Mouse (Mus musculus) kidney, postnatal 25 days (tissue): ENCODE data around the gene Hdgfl3.
A peak's percentile ranks its signal among the peaks of the same experiment; 100 is the strongest.

Experiments used
- DNase-seq, 2 experiments: peaks; one replicate each; pipeline ENCODE4 v3.0.0; 2021; ENCODE audit warnings: mixed read lengths in 2 of 2

Gene Hdgfl3

GRCm38 (mm10) chr7:81899361-81899760 lies 34.9 kb downstream of the Hdgfl3 start:
- no peak for DNase-seq

- no peak for DNase-seq
Measured at GRCm38 (mm10) chr7:81885128-81885527, 49.1 kb downstream of the Hdgfl3 start.

- DNase-seq: peak in 1 of 2 experiments; percentile 49
Measured at GRCm38 (mm10) chr7:81881600-81881999, 52.7 kb downstream of the Hdgfl3 start.

- peak in 1 of 2 experiments; percentile 24 for DNase-seq
Measured at GRCm38 (mm10) chr7:81880797-81881196, 53.5 kb downstream of the Hdgfl3 start.

GRCm38 (mm10) chr7:81880286-81880685 lies 54.0 kb downstream of the Hdgfl3 start:
- no peak for DNase-seq

- DNase-seq: peak in 1 of 2 experiments; percentile 30
Measured at GRCm38 (mm10) chr7:81875372-81875771, 58.9 kb downstream of the Hdgfl3 start.

GRCm38 (mm10) chr7:81874636-81875035 lies 59.6 kb downstream of the Hdgfl3 start:
- peak; percentile 49 to 66 for DNase-seq

GRCm38 (mm10) chr7:81873807-81874206 lies 60.5 kb downstream of the Hdgfl3 start:
- no peak for DNase-seq

GRCm38 (mm10) chr7:81872493-81873013 lies 61.7 kb downstream of the Hdgfl3 start:
- DNase-seq: no peak

GRCm38 (mm10) chr7:81868158-81868557 lies 66.1 kb downstream of the Hdgfl3 start:
- peak; percentile 91 to 93 for DNase-seq

- peak in 1 of 2 experiments; percentile 29 for DNase-seq
Measured at GRCm38 (mm10) chr7:81867231-81867930, 66.9 kb downstream of the Hdgfl3 start.

- no peak for DNase-seq
Measured at GRCm38 (mm10) chr7:81865937-81866336, 68.3 kb downstream of the Hdgfl3 start.

GRCm38 (mm10) chr7:81864552-81864951 lies 69.7 kb downstream of the Hdgfl3 start:
- no peak for DNase-seq

- peak; percentile 35 to 60 for DNase-seq
Measured at GRCm38 (mm10) chr7:81862587-81863583, 71.4 kb downstream of the Hdgfl3 start.

- no peak for DNase-seq
Measured at GRCm38 (mm10) chr7:81861921-81862320, 72.4 kb downstream of the Hdgfl3 start.

- DNase-seq: no peak
Measured at GRCm38 (mm10) chr7:81861461-81861860, 72.8 kb downstream of the Hdgfl3 start.

GRCm38 (mm10) chr7:81860996-81861395 lies 73.3 kb downstream of the Hdgfl3 start:
- DNase-seq: no peak

GRCm38 (mm10) chr7:81860071-81860470 lies 74.2 kb downstream of the Hdgfl3 start:
- DNase-seq: no peak

- DNase-seq: peak; percentile 46 to 74
Measured at GRCm38 (mm10) chr7:81858968-81859721, 75.1 kb downstream of the Hdgfl3 start, which contains the start of gene Tm6sf1. Gene Tm6sf1 (plus strand): TSS chr7:81859001.

GRCm38 (mm10) chr7:81858236-81858635 lies 76.0 kb downstream of the Hdgfl3 start:
- no peak for DNase-seq

GRCm38 (mm10) chr7:81856221-81856620 lies 78.1 kb downstream of the Hdgfl3 start:
- DNase-seq: no peak

GRCm38 (mm10) chr7:81855694-81856093 lies 78.6 kb downstream of the Hdgfl3 start, which contains the start of gene Gm10160:
Gene Gm10160 (minus strand): TSS chr7:81855794.
- no peak for DNase-seq
